Mouse (Mus musculus) megakaryocyte progenitor cell, adult 5-6 weeks (primary cell): ENCODE data around the gene 2900011O08Rik. TPM values are rescaled to one million over a fixed set of nuclear protein-coding genes. Genes with fewer than 3 reads are reported as not detected.
"Not testable (repeated sequence)": the region's sequence is repeated elsewhere in the genome, so short reads cannot be mapped to it uniquely, and the experiment has no call there.

Source experiments
- ATAC-seq: replicated peaks from 2 replicates; pipeline ENCODE4 v1.8.0; 2016; ENCODE audit warnings: mild to moderate bottlenecking, moderate TSS enrichment, inconsistent platforms; ENCODE audit not compliant: poor library complexity
- total RNA-seq, 2 experiments: library from RNA; stranded (forward) in 1 of 2; stranded (reverse) in 1 of 2; fragments of 157-497, 149-512 nt in 1 of 2; fragments of 200-1000 nt in 1 of 2; gene quantifications; 2 replicates each; pipeline versions ENCODE4 v1.2.3 to v1.2.4; 2015 to 2017

2900011O08Rik gene
- total RNA-seq, 2 experiments from 2014 or later = 0.12 TPM; not detected in 1

GRCm38 (mm10) chr16:14059118-14059854 is 72.9 kb downstream of the 2900011O08Rik start:
- no peak for ATAC-seq

DNA sequence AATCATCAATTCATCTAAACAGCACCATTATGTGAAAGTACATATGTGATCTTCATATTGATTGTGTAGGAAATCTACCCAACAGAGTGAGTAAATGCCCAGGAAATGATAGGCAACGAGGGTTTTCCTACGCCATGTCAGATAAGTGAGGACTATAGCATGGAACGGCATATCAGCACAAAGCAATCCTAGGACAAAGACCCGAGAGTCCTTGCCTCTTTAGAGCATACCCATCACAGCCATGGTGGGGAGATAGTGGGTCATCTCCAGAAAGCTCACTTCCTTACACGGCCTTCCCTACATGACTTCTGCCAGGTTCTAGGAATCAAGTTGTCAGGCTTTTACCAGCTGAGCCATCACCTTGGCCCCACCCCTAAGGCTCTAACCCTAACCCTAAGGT is 73.5 kb downstream of the 2900011O08Rik start:
- no peak for ATAC-seq

- not testable (repeated sequence) for ATAC-seq
These were observed 80.2 kb downstream of the 2900011O08Rik start for GRCm38 (mm10) chr16:14066571-14066970.

DNA sequence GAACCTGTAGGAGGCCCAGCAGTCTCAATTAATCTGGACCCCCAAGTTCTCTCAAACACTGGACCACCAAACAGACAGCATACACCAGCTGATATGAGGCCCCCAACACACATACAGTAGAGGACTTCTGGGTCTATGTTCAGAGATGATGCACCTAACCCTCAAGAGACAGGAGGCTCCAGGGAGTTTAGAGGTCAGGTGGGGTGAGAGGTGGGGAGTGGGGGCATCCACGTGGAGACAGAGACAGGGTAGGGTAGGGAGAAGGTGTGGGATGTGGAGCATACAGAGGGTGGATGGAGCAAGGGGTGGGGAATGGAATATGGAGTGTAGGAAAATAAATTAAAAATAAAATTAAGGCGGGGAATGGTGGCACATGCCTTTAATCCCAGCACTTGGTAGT is 82.3 kb downstream of the 2900011O08Rik start:
- not testable (repeated sequence) for ATAC-seq

- ATAC-seq = no peak
These were observed 84.2 kb downstream of the 2900011O08Rik start for GRCm38 (mm10) chr16:14070471-14071169.

DNA sequence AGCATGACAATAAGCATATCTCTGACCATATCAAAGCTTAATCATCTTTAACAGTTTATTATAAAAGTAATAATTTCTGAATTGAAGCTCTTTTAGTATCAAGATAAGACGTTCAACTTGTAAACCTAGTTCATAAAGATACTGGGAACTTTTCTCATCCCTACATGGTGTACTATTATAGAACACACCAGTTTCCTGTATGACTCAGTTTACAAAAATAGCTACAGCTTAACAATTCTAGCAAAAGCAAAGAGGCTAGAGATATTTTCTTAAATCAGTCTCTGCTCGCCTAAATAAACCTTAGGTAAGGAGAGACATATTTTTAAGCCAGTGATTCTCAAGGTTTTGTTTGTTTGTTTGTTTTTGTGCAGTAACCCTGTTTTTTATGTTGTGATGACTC is 96.5 kb downstream of the 2900011O08Rik start:
- no peak for ATAC-seq

GRCm38 (mm10) chr16:14088249-14088648 is 101.8 kb downstream of the 2900011O08Rik start:
- peak; percentile 99 for ATAC-seq

DNA sequence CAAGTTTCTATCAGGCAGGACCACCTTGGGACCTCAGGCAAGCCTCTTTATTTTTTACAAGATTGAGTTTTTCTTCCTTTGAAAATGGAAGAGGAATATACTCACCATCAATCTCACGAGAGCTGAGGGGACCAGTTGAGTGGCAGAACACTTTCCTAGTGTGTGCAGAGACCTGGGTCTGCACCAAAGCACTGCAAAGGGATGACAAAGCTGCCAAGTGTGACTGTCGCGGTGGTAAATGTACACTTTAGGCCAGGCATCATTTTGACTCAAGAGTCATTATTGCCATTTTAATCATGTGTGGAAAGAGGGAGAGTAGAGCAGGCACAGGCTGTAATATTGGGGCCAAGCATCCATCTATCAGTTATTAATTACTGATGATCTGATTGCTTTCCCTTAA is 102.9 kb downstream of the 2900011O08Rik start:
- ATAC-seq = no peak

DNA sequence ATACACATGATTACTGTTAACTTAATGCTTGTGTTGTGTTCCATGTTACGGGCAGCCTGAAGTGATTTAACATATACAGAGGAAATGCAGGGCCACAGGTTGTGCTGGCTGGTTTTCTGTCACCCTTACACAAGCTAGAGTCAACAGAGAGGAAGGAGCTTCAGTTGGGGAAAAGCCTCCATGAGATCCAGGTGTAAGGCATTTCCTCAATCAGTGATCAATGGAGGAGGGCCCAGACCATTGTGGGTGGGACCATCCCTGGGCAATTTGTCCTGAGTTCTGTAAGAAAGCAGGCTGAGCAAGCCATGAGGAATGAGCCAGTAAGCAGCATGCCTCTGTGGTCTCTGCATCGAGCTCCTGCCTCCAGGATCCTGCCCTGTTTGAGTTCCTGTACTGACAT is 105.4 kb downstream of the 2900011O08Rik start:
- no peak for ATAC-seq

DNA sequence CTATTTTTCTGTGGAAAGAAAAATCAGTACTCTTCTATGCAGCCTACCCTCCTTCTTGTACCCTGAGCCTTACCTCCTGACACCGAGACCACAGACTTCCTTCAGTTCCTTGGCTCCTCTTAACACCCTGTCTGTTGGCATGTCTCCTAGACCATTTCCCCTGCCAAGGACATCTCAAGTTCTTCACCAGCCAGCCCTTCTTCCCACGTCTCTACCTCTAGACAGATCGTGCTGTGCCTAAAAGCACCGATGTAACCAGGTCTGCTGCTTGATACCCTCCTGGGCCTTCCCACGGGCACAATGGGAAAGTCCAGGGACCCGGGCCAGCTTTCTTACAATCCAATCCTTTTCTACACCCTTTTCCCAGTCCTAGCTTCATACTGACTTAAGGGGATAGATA is 119.5 kb downstream of the 2900011O08Rik start:
- no peak for ATAC-seq

DNA sequence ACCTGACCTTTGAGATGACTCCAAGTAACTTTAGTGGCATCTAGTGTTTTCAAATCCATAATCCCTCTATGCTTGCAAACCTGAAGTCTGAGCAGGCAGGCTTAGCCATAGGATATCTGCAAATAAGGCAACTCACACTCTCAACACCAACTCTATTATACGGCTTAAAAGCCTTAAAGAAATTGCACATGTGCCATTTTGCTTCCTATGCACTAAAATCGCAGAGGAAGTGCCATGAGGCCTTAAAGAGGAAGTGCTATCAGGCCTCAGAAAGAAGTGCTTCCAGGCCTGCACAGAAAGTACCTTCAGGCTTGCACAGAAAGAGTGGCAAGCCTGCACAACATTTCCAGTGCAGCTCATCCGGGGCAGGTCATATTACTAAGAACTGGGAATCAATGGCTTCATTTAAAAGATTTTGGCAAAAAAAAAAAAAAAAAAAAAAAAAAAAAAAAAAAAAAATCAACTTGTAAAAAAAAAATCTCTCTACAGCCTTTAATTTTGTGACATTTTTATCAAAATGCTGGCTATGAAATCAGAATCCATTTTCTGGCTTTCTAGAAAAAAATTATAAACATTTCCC is 123.3 kb downstream of the 2900011O08Rik start:
- peak; percentile 58 for ATAC-seq

GRCm38 (mm10) chr16:14110922-14111321 is 124.5 kb downstream of the 2900011O08Rik start:
- ATAC-seq = peak; percentile 78

- ATAC-seq = peak; percentile 45
These were observed 125.7 kb downstream of the 2900011O08Rik start for GRCm38 (mm10) chr16:14112133-14112532.

DNA sequence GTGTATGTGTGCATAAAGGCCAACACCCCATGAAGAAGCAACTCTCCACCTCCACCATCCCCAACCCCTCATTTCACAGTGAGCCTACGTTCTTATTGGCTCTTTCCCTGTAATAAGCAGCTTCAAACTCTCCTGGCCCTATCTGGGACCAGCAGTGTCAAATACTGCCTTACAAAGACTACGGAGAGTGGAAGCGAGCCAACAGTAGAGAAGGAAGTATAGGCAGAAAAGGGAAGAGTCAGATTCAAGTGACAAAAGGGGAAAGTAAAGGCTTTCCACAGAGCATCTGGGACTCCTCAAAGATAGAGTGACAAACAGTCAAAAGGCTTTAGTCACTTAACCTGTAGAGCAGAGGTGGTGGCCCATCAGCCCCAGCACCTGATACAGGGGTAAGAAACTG is 126.3 kb downstream of the 2900011O08Rik start:
- no peak; the same call in 1 of the 2 replicates for ATAC-seq

- ATAC-seq = peak; percentile 85
These were observed 130.9 kb downstream of the 2900011O08Rik start for GRCm38 (mm10) chr16:14117299-14117698.

DNA sequence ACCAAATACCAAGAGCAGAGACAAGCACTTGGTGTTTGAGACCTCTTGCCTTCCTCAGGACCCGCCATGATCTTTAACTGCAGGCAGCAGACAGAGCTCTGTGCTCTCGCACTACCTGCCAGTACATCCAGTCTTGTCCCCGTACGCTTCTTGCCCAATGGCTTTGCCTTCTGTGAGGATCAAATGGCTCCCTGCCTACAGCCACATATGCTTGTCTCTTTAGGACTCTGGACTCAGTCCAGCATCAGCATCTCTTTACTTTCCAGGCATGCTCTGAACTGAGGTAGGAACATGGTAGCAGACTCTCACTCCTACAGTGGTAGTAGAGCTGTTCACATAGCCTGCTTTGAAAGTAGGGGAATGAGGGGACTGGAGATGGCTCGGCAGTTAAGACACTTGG is 134.5 kb downstream of the 2900011O08Rik start:
- ATAC-seq = no peak

DNA sequence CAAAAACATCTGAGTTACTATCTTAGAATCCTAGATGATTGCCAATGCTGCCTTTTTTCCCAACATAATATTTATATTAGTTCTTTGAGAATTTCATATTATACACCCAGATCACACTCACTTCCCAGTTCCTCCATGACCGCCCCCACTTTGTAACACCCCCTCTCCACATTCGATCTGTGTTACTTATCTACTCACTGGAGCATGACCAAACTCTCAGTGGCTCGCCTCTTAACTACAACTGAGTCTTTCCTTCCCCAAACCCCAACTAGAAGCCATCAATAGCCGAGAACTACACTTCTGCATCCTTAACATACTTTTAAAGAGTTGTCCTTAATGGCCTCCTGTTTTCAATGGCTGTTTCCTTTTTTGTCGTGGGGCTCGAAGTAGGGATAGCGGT is 135.2 kb downstream of the 2900011O08Rik start:
- ATAC-seq = no peak

GRCm38 (mm10) chr16:14122586-14122985 is 136.2 kb downstream of the 2900011O08Rik start:
- ATAC-seq = no peak

DNA sequence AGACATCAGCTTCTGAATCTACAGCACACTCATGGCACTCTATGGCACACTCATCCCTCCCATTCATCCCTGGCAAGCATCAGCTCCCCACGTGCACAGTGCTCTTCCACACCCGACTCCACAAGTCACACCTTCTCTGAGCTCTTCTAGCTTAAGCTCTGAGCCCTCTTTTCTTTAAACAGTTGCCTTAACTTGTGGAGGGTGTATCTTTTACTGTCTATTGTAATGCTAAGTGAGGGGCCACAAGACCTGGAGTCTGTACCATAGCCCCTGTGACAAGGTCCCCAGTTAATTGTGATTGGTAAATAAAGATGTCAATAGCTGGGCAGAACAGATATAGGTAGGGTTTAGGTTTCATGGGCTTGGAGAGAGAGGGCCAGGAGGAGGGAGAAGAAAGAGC is 137.5 kb downstream of the 2900011O08Rik start:
- no peak for ATAC-seq

DNA sequence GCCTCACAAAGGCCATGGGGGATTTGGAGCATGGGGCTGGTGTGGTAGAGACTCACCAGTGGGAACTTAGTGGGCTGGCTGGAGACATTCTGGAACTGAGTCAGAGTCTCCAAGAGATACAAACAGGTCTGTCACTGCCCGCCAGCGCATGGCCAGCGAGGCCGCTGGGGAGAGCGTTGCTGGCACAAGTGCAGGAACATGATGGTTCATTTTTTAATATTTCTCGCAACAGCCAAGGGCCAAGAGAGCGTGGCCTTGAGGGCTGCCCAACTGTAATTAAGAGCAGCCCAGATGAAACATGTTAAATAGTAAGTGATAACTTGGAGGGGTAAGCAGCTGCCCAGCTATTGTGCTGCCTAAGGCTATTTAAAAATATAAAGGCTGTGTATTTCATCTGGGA is 138.3 kb downstream of the 2900011O08Rik start:
- no peak for ATAC-seq

- ATAC-seq = no peak
These were observed 138.8 kb downstream of the 2900011O08Rik start for GRCm38 (mm10) chr16:14125253-14125652.

GRCm38 (mm10) chr16:14128977-14129376 is 142.6 kb downstream of the 2900011O08Rik start:
- ATAC-seq = no peak
